Mouse (Mus musculus) 416B (cell line): ENCODE results near the gene Qpctl.
"Not testable (repeated sequence)": the region's sequence is repeated elsewhere in the genome, so short reads cannot be mapped to it uniquely, and the experiment has no call there.

Experiments used
- DNase-seq: peaks from one replicate; pipeline ENCODE4 v3.0.0; 2011; ENCODE audit warnings: low read depth

The Qpctl gene

GRCm38 (mm10) chr7:19163752-19164151 is 14.7 kb upstream of the Qpctl start:
- no peak for DNase-seq

- no peak for DNase-seq
Measured at GRCm38 (mm10) chr7:19162928-19163327, 13.8 kb upstream of the Qpctl start.

- no peak for DNase-seq
Measured at GRCm38 (mm10) chr7:19160115-19160514, 11.0 kb upstream of the Qpctl start.

GRCm38 (mm10) chr7:19159411-19159810 is 10.3 kb upstream of the Qpctl start:
- DNase-seq = no peak

- no peak for DNase-seq
Measured at GRCm38 (mm10) chr7:19158601-19159000, 9.5 kb upstream of the Qpctl start.

- peak; percentile 89 for DNase-seq
Measured at GRCm38 (mm10) chr7:19157160-19157800, 8.2 kb upstream of the Qpctl start.

GRCm38 (mm10) chr7:19155825-19156475 is 6.9 kb upstream of the Qpctl start:
- DNase-seq = peak; percentile 47

GRCm38 (mm10) chr7:19154796-19155195 is 5.7 kb upstream of the Qpctl start:
- no peak for DNase-seq

- DNase-seq = not testable (repeated sequence)
Measured at GRCm38 (mm10) chr7:19151121-19151520, 2.0 kb upstream of the Qpctl start.

- peak; percentile 97 for DNase-seq
Measured at GRCm38 (mm10) chr7:19149626-19150025, 535 bp upstream of the Qpctl start, which contains the start of gene Snrpd2. Snrpd2 (plus strand) TSS chr7:19149722.

- no peak for DNase-seq
Measured at GRCm38 (mm10) chr7:19148180-19148874, 764 bp downstream of the Qpctl start.

- DNase-seq = no peak
Measured at GRCm38 (mm10) chr7:19147497-19148045, 1.5 kb downstream of the Qpctl start.

GRCm38 (mm10) chr7:19146793-19147192 is 2.3 kb downstream of the Qpctl start:
- no peak for DNase-seq

GRCm38 (mm10) chr7:19137380-19137779 is 11.7 kb downstream of the Qpctl start:
- peak; percentile 58 for DNase-seq

GRCm38 (mm10) chr7:19136673-19137334 is 12.3 kb downstream of the Qpctl start:
- DNase-seq = no peak

- no peak for DNase-seq
Measured at GRCm38 (mm10) chr7:19136168-19136567, 12.9 kb downstream of the Qpctl start.

- peak; percentile 98 for DNase-seq
Measured at GRCm38 (mm10) chr7:19131324-19131848, 17.7 kb downstream of the Qpctl start.

GRCm38 (mm10) chr7:19130657-19131056 is 18.4 kb downstream of the Qpctl start:
- peak; percentile 57 for DNase-seq

GRCm38 (mm10) chr7:19129396-19129795 is 19.7 kb downstream of the Qpctl start:
- DNase-seq = no peak

- no peak for DNase-seq
Measured at GRCm38 (mm10) chr7:19127744-19128143, 21.3 kb downstream of the Qpctl start.

GRCm38 (mm10) chr7:19124713-19125112 is 24.4 kb downstream of the Qpctl start:
- no peak for DNase-seq

- no peak for DNase-seq
Measured at GRCm38 (mm10) chr7:19121686-19122085, 27.4 kb downstream of the Qpctl start.
